Mouse (Mus musculus) gastrocnemius, postnatal 25 days (tissue): Measurements from ENCODE around the gene Krtap1-5. TPM values are rescaled to one million over a fixed set of nuclear protein-coding genes. Genes with fewer than 3 reads are reported as not detected.
A peak's percentile ranks its signal among the peaks of the same experiment; 100 is the strongest.
"Not testable (repeated sequence)": the region's sequence is repeated elsewhere in the genome, so short reads cannot be mapped to it uniquely, and the experiment has no call there.

ENCODE experiments used
- DNase-seq: peaks from one replicate; pipeline ENCODE4 v3.0.0; 2022
- long read RNA-seq, 2 experiments: library from polyadenylated mRNA; stranded (forward); transcript quantifications; one replicate each; pipeline ENCODE4 v2.0.0; 2021
- total RNA-seq, 2 experiments: library from RNA; stranded (reverse); gene quantifications; 1 replicate in 1 of 2; 2 replicates in 1 of 2; pipeline ENCODE4 v1.2.3; 2021

The Krtap1-5 gene
- not detected for total RNA-seq
- long read RNA-seq, experiment 1: 0 reads
- long read RNA-seq, experiment 2: 0 reads

DNA sequence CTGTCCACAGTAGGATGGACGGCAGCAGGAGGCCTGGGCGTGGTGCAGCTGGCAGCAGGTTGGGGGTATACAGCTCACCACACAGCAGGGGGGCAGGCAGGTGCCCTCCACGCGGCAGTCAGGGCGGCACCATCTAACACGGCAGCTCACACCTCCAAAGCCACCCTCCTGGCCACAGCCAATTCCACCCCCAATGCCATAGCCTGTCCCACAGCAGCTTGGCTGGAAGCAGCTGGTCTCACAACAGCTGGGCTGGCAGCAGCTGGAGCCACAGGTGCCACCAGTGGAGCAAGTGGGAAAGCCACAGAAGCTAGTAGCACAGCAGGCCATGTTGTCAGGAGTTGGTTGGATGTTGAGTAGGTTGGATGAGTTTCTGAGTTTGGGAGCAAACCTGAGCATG, at the start of gene Krtap1-5:
Krtap1-5 (minus strand) TSS at position 381 of the 400 bp plus-strand sequence.
- no peak for DNase-seq

DNA sequence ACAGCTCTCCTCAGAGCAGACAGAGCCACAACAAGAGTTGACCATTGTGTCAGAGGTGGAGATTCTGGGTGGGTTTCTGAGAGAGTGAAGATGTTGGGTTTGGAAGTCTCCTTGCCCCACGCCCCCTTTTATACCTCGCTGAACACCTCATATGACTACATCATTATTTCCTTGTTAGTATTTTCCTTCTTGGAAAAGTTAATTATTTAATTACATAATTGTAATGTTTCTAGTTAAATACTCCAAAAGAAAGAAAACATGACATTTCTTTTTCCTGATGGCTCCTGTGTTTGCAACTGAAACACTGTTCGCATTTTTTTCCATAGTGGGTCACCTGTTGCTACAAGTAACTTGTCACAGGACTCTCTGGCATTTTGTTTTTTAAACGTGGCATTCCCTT, 47.3 kb upstream of the Krtap1-5 start, which contains the start of gene Krtap4-1:
Krtap4-1 (minus strand) TSS at position 101 of the 400 bp plus-strand sequence.
- no peak for DNase-seq

DNA sequence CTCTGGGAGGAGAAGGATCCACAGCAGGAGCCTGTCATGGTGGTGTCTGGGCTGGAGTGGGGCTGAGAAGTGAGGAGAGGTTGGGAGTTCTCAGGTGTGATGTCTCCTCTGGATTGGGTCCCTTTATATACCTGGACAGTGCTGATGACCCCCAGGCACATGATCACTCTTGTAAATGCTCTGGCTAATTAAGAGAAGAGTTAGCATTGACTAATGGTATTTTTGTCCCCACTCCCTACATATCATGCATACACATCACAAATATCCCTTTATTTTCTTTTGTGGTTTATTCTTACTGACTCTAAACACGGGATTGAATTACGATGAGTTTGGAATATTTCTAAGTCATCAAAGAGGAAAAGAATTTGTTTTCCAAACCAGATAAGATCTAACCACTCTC, 39.5 kb upstream of the Krtap1-5 start, which contains the start of gene Gm11562:
Gm11562 (minus strand) TSS at position 101 of the 400 bp plus-strand sequence.
- no peak for DNase-seq

DNA sequence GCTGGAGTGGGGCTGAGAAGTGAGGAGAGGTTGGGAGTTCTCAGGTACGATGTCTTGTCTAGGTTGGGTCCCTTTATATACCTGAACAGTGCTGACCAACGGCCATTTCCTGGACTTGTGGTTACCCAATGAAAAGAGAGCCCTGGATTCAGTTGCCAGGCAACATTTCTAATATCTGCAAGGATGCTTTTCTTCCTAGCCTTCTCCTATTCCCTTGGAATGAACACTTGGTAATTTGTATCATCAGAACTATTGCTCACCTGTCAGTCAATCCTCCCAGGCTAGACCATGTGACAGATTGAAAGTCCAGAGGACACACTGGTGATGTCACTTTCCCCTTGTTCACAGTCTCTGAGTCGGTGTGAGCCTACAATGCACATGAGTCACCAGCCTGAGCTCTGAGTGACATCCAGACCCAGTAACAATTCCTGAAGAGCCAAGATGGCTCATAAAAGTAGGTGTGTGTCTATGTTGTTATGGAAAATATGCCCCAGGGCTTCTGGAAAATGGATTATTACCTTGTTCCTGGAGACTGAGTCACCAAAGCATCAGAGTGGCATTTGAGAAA, 34.1 kb upstream of the Krtap1-5 start, which contains the start of gene Krtap2-4:
Krtap2-4 (minus strand) TSS at position 51 of the 568 bp plus-strand sequence.
- no peak for DNase-seq

DNA sequence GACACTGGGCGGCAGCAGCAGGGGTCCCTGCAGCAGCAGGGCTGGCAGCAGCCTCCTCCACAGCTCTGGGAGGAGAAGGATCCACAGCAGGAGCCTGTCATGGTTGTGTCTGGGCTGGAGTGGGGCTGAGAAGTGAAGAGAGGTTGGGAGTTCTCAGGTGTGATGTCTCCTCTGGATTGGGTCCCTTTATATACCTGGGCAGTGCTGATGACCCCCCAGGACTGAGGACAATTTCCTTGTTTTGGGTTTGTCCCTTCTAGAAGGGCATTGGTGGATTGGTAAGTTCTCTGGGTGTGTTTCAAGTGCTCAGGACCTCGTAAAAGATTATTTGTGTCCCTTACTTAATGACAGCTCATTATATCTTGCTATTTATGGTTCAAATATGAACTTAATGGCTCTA, 29.3 kb upstream of the Krtap1-5 start, which contains the start of gene Gm11937:
Gm11937 (minus strand) TSS at position 101 of the 400 bp plus-strand sequence.
- not testable (repeated sequence) for DNase-seq

DNA sequence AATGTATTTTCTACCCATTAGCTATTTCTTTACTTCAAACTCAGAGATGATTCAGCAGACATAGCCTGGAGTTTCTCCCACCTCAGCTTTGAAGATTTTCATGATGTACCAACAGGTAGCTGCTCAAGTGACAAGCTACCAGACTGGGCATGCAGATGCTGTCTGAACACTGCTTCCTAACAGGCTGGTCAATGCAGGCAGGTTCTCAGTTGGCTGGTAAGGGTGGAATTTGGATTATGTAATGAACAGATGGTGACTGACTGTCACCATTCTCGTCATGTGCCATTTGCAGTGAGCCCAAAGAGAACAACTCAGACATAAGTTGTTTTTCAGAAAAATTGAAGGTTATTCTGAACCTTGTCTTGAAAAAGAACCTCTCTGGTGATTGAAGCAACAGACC, 28.3 kb upstream of the Krtap1-5 start:
- no peak for DNase-seq

DNA sequence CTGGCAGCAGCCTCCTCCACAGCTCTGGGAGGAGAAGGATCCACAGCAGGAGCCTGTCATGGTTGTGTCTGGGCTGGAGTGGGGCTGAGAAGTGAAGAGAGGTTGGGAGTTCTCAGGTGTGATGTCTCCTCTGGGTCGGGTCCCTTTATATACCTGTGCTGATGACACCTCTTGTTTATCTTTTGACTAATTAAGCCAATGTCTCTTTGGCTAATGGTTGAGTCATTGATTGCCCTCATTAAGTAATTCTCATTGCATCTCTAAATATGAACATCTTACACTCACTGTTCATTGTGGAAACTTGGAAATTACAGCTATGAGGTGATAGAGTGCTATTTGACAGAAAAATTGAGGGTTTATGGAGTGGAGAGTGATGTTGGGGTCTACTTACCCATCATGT, 22.4 kb upstream of the Krtap1-5 start, which contains the start of gene Gm11938:
Gm11938 (minus strand) TSS at position 101 of the 400 bp plus-strand sequence.
- DNase-seq: not testable (repeated sequence)

DNA sequence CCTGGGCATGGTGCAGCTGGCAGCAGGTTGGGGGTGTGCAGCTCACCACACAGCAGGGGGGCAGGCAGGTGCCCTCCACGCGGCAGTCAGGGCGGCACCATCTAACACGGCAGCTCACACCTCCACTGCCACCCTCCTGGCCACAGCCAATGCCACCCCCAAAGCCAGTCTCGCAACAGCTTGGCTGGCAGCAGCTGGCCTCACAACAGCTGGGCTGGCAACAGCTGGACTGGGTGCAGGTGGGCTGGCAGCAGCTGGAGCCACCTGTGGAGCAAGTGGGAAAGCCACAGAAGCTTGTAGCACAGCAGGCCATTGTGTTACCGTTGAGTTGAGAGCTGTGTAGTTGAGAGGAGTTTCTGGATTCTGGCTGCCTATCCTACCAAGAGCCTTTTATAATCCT, 16.9 kb upstream of the Krtap1-5 start, which contains the start of gene Krtap9-3:
Krtap9-3 (minus strand) TSS at position 364 of the 400 bp plus-strand sequence.
- DNase-seq: not testable (repeated sequence)

DNA sequence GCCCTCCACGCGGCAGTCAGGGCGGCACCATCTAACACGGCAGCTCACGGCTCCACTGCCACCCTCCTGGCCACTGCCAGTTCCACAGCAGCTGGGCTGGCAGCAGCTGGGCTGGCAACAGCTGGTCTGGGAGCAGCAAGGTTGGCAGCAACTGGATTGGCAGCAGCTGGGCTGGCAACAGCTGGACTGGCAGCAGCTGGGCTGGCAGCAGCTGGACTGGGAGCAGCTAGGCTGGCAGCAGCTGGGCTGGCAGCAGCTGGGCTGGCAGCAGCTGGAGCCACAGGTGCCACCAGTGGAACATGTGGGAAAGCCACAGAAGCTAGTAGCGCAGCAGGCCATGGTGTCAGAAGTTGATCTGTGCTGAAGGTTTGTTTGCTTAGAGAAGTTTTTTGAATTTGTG, 10.2 kb upstream of the Krtap1-5 start, which contains the start of gene Krtap1-3:
Krtap1-3 (minus strand) TSS at position 359 of the 400 bp plus-strand sequence.
- DNase-seq: no peak

DNA sequence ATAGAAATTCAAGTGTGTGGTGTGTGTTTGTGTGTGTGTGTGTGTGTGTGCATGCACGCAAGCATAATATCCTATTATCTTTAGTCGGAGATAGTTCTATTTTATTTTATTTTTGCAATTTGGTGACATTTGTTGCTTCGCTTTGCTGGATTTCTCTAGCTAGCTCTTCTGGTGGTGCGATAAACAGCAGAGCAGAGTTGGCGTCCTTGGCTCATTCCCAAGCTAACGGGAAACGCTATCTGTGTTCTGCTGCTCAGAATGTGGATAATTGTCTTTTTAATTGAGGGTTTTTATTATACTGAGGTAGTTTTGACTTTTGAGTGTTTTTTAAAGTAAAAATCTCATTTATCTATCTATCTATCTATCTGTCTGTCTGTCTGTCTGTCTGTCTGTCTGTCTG, 4.3 kb upstream of the Krtap1-5 start:
- DNase-seq: no peak

DNA sequence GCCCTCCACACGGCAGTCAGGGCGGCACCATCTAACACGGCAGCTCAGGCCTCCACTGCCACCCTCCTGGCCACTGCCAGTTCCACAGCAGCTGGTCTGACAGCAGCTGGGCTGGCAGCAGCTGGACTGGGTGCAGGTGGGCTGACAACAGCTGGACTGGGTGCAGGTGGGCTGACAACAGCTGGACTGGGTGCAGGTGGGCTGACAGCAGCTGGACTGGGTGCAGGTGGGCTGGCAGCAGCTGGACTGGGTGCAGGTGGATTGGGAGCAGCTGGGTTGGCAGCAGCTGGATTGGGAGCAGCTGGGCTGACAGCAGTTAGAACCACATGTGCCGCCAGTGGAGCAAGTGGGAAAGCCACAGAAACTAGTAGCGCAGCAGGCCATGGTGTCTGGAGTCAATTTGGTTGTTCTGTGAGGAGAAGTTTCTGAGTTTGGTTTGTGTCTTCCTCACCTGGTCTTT, 2.5 kb upstream of the Krtap1-5 start, which contains the start of gene Krtap1-4:
Krtap1-4 (minus strand) TSS at position 410 of the 460 bp plus-strand sequence.
- DNase-seq: no peak

DNA sequence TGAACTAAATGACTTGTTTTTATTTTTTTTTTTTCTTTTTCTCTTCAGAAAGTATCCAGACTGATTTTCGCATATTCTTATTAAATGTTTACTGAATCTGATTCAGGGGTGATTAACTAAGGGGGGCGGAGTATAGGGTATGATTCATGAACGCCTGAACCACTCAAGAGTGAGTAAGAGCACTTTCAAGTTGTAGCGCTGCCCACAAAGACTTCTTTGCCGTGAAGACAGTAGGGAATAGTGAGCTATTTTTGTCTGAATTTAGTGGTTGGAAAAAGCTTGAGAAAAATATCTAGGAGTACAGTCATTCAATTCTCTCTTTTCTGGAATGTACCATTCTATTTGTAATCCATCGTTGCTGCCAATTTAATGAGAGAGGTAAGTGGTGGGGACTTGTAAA, 748 bp upstream of the Krtap1-5 start:
- no peak for DNase-seq

DNA sequence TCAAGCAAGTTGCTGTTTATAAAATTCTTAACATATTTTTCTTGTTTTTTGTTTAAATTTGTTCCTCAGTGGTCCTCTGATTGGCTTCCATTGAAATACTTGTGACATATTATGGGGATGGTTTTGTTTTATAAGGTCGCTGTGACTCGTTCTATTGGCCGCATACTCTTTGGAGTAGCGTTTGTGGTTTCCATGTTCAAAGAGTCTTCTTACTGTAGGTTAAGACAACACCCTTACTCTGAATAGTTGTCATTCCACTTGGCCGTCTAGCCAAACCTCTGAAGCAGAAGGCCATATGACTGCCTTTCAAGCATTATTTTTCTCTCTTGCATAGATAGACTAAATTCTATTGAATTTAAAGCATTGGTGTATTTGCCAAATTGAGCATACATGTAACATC, 235 bp upstream of the Krtap1-5 start:
- no peak for DNase-seq

DNA sequence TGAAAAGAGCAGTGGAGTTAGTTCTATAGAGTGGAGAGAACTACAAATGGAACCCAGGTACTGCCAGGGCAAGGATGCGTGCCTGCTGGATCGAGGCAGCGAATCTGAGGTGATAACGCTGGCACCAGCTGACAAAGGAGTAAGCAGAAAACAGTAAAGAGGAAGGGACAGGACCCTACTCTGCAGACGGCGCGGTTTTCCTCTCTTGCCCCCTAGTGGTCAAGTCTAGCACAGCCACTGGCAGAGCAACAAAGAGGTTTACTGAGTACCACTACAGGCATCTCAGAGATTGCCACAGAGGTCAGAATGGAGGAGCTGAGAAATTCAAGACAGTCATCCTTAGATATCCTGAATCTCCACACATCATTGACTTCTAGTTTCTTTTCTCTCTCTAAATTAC, 6.7 kb downstream of the Krtap1-5 start:
- DNase-seq: peak; percentile 21

DNA sequence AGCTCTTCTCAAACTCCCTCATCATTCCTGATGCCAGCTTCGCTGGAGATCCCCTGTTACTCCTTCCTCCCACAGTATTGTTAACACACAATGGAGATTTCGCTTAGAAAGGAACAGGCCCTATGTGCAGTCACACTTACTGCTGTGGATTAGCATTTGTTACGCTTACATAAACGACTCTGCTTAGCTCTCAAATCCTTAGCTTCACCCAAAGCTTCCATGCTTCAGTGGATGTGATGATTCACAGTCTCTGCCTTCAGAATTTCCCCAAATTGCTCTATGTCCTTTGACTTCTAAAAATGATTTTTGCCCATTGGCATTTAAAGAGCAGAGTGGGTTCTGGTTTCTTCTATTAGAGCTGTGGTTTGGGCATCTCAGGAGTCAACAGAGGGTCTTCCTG, 7.7 kb downstream of the Krtap1-5 start:
- DNase-seq: no peak

DNA sequence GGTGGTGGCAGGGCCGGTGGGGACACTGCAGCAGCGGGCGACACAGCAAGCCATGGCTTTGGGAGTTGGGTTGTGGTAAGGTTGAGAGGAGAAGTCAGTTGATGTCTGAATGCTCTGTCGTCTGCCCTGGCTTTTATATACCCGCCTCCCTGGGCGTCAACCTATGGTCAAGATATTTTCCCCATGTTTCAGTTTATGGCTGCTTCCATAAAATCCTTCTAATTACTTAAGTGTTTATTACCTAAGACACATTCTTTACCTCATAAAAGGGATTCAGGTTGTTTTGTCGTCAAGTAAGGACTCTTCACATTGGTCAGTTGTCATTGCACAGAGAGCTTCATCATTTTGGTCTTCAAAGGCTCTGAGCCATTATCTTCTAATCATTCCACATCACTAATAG, 14.3 kb downstream of the Krtap1-5 start, which contains the start of gene Krtap3-1:
Krtap3-1 (minus strand) TSS at position 101 of the 400 bp plus-strand sequence.
- DNase-seq: no peak

DNA sequence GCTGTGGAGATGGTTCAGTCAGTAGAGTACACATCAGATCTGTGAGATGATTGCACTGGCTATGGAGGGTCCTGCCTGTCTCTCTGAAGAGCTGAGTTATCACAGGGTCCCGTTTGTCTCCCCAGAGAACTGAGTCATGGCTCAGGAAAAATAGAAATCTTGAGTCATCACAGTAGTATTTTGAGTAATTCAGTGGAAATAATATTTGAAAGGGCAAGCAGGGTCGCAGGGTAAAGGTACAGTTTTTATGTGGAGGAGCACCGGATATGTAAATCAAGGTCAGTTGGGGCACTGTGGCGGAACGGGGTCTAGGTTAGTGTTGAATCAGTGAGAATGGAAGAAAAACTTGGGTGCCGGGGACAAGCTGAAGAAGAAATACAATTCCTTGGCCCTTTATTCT, 18.2 kb downstream of the Krtap1-5 start:
- DNase-seq: no peak

DNA sequence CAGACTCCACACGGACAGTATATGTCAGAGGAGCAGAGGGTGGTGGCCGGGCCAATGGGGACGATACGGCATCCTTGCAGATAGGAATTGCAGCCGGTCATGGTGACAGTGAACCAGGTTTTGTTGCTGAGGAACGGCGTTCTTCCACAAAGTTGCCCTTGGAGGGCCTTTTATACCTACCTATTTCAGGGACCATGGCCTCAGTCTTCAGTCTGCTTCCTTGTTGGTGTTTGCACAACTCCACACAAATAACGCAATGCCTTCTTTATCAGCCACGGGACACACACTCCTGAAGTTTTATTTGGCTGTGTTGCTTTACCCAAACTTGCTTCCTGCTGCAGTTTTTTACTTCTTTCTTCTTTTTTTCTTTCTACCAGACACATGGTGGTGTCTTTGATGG, 21.4 kb downstream of the Krtap1-5 start, which contains the start of gene Gm11939:
Gm11939 (minus strand) TSS at position 101 of the 400 bp plus-strand sequence.
- no peak for DNase-seq

DNA sequence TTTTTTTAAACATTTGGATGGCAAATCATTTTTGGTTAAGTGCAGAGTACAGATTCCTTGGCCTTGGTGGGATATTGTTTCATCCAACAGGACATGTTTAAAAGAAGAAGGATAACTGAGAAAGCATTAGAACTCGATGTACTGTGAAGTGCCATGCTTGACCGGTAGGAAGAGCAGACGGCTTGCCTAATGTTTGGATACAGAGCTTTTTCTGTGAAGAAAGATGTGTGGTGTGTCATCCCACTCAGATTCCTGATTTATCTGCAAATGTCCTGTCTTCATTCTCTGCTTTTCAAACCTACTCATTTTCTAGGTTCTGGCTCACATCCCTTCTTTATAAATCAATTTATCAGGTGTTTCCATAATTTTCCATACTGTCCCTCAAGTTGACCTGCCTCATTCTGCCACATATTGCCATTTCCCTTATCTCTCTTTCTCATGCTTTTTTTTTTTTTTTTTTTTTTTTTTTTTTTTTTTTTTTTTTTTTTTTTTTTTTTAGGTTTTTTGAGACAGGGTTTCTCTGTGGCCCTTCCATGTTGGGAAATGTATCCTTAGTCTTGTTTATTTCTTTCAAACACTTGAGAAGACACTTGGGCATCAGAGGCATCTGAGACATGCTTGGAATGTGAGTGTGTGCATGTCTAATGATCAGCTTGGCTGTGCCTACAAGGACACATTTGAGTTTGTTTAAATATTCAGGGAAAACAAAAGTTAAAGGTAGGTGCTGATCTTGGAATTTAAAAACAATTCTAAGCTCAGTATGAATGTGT, 22.7 kb downstream of the Krtap1-5 start:
- no peak for DNase-seq

DNA sequence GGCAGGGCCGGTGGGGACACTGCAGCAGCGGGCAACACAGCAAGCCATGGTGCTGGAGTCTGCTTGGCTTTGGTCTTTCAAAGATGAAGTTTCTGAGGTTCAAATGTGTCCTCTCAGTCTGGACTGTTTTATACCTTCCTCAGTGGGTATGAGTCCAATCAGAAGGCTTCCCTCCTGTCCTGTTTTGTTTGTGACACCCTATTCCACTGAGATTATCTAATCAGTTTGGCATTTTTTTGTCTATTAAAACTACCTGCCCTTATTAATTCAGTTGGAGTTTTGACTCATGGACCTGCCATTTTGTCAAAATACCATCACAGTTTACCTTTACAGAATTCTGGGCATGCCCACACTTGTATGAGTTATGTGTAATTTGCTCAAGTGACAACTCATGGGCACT, 24.1 kb downstream of the Krtap1-5 start, which contains the start of gene Krtap3-2:
Krtap3-2 (minus strand) TSS at position 101 of the 400 bp plus-strand sequence.
- no peak for DNase-seq

DNA sequence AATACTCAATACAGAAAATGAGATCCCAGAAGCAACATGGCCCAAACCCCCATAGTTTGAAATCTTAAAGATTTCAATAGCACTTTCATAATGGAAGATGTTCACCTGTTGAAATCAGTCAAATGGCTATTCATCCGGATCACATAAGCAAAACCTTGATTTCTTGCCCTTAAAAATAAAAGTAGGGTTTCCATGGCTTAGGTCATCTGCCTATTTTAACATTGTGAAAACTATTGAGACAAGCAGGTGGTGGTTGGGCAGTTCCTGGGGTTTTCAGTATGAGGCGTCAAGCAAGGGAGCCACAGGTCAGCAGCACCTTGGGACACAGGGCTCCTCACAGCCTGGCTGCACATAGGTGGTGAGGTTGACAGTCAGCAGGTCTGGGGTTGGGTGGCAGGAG, 24.6 kb downstream of the Krtap1-5 start:
- no peak for DNase-seq

DNA sequence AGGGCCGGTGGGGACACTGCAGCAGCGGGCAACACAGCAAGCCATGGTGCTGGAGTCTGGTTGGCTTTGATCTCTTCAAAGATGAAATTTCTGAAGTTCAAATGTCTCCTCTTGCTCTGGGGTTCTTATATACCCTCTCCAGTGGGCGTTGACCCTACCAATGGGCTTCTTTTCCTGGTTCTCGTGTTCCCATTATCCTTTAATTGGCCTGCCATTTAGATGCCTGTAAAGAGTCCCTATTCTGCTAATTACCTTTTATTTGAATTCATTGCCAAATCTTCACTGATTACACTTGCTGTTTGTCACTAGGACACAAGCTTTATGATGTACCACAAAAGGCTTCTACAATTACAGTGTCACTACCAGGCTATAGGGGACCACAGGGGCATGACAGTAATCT, 30.1 kb downstream of the Krtap1-5 start, which contains the start of gene Krtap3-3:
Krtap3-3 (minus strand) TSS at position 101 of the 400 bp plus-strand sequence.
- no peak for DNase-seq
